Mouse (Mus musculus): ENCODE results near the gene Olfr921. TPM values are rescaled to one million over a fixed set of nuclear protein-coding genes. Genes with fewer than 3 reads are reported as not detected.

Olfr921 gene
- total RNA-seq (2017), result not detected in 2 replicates

GRCm38 (mm10) chr9:38772768-38773167 is at the start of gene Olfr921:
TSS of gene Olfr921 (plus strand) at chr9:38773068.
- ATAC-seq (replicated peaks in 1 of 2; ENCODE audit: insufficient read depth in 1 of 2, low FRiP score in 2 of 2, low TSS enrichment in 1 of 2, low read depth in 1 of 2, poor library complexity in 2 of 2, severe bottlenecking in 2 of 2), result no peak

GRCm38 (mm10) chr9:38724044-38724443 is 48.8 kb upstream of the Olfr921 start:
- peak; percentile 56 to 60; a peak in 2 of 4 replicates for ATAC-seq (replicated peaks in 1 of 2; ENCODE audit: insufficient read depth in 1 of 2, low FRiP score in 2 of 2, low TSS enrichment in 1 of 2, low read depth in 1 of 2, poor library complexity in 2 of 2, severe bottlenecking in 2 of 2)

DNA sequence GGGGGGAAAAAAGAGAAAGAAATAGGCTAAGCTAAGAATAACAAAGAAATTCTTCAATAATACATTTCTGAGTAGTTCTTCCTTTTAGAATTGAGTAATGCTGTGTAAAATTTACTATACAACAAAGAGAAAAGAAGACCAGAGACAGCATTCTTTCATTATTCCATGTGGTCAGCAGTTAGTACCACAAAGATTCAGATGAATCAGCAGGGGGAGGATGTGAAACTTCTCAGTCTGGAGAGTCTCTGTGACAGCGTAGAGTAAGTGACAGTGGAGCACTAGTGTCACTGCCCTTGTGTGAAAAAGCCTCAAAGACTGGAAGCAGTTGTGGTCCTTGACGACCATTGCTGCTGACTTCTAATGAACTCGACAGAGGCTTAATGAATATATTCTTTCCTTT is 44.6 kb upstream of the Olfr921 start:
- ATAC-seq (replicated peaks in 1 of 2; ENCODE audit: insufficient read depth in 1 of 2, low FRiP score in 2 of 2, low TSS enrichment in 1 of 2, low read depth in 1 of 2, poor library complexity in 2 of 2, severe bottlenecking in 2 of 2), result no peak; a peak in 1 of 4 replicates

- no peak for ATAC-seq (replicated peaks in 1 of 2; ENCODE audit: insufficient read depth in 1 of 2, low FRiP score in 2 of 2, low TSS enrichment in 1 of 2, low read depth in 1 of 2, poor library complexity in 2 of 2, severe bottlenecking in 2 of 2)
These were observed 31.5 kb upstream of the Olfr921 start for GRCm38 (mm10) chr9:38741408-38741807.

- no peak for ATAC-seq (replicated peaks in 1 of 2; ENCODE audit: insufficient read depth in 1 of 2, low FRiP score in 2 of 2, low TSS enrichment in 1 of 2, low read depth in 1 of 2, poor library complexity in 2 of 2, severe bottlenecking in 2 of 2)
These were observed 28.1 kb upstream of the Olfr921 start for GRCm38 (mm10) chr9:38744619-38745315.

GRCm38 (mm10) chr9:38751999-38752398 is 20.9 kb upstream of the Olfr921 start, which contains the start of gene Olfr920:
TSS of gene Olfr920 (plus strand) at chr9:38752299.
- ATAC-seq (replicated peaks in 1 of 2; ENCODE audit: insufficient read depth in 1 of 2, low FRiP score in 2 of 2, low TSS enrichment in 1 of 2, low read depth in 1 of 2, poor library complexity in 2 of 2, severe bottlenecking in 2 of 2), result no peak

DNA sequence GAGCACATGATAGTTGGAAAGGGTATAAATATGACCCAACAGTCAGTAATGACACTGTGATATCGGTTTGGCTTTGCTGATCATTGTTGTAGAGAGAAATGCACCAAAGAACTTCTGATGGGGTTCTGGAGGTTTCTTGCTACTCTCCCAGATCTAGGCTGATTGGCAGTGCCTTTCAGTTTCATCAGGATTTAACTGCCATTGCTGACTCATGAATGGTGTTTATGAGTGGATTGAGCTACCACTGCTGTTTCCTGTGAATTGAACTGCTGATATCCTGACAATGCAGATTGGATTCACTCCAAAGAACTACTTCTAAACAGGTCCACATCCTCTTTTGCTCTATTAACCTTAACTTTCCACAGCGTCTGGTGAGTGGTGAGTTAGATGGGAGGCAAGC is 19.8 kb downstream of the Olfr921 start:
- peak; percentile 64 to 85 for ATAC-seq (replicated peaks in 1 of 2; ENCODE audit: insufficient read depth in 1 of 2, low FRiP score in 2 of 2, low TSS enrichment in 1 of 2, low read depth in 1 of 2, poor library complexity in 2 of 2, severe bottlenecking in 2 of 2)

DNA sequence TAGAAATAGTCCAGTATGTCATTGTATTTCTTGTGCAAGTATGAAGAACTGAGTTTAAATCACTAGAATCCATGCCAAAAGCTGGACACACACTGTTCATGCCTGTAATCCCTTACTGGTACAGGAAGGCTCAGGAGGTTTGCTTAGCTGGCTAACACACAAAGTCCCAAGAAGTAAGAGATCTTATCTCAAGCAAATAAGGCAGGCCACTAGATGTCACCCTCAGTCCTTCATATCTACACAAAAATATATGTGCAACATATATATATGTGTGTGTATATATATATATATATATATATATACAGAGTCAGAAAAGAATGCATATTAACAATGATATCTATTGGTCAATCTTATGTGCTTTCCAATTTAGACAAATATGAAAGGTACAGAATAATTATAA is 32.8 kb downstream of the Olfr921 start:
- ATAC-seq (replicated peaks in 1 of 2; ENCODE audit: insufficient read depth in 1 of 2, low FRiP score in 2 of 2, low TSS enrichment in 1 of 2, low read depth in 1 of 2, poor library complexity in 2 of 2, severe bottlenecking in 2 of 2), result no peak

DNA sequence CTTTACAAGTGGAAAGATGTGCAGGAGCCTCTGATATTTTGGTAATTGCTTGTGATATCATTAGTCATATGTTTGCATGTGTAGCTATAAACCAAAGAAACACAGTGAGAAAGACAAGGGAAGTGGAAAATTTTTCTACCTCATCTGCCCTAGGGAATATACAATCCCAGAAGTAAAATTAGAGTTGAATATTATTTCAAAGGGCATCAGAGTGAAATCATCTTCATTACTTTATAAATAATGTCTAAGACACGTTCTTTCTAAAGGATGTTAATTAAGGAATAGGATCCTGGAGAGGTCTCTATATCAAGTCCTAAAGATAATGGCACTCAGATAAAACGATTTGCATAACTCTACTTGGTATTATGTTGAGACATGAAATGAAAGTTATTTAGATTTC is 41.4 kb downstream of the Olfr921 start, which contains the start of gene Olfr922:
Gene Olfr922 (plus strand): TSS at position 301 of the 400 bp plus-strand sequence.
- ATAC-seq (replicated peaks in 1 of 2; ENCODE audit: insufficient read depth in 1 of 2, low FRiP score in 2 of 2, low TSS enrichment in 1 of 2, low read depth in 1 of 2, poor library complexity in 2 of 2, severe bottlenecking in 2 of 2), result no peak

- ATAC-seq (replicated peaks in 1 of 2; ENCODE audit: insufficient read depth in 1 of 2, low FRiP score in 2 of 2, low TSS enrichment in 1 of 2, low read depth in 1 of 2, poor library complexity in 2 of 2, severe bottlenecking in 2 of 2), result peak; percentile 51 to 56; a peak in 3 of 4 replicates
These were observed 42.7 kb downstream of the Olfr921 start for GRCm38 (mm10) chr9:38815458-38815986.

- no peak for ATAC-seq (replicated peaks in 1 of 2; ENCODE audit: insufficient read depth in 1 of 2, low FRiP score in 2 of 2, low TSS enrichment in 1 of 2, low read depth in 1 of 2, poor library complexity in 2 of 2, severe bottlenecking in 2 of 2)
These were observed 53.4 kb downstream of the Olfr921 start, which contains the start of gene Olfr923 for GRCm38 (mm10) chr9:38826245-38826644. TSS of gene Olfr923 (plus strand) at chr9:38826545.

Other genes with a start within 250 kb of the Olfr921 start
- not detected in 2 replicates for gene Olfr910, start 235.2 kb upstream of the Olfr921 start, total RNA-seq (2017)
- gene Olfr912, start 192.9 kb upstream of the Olfr921 start, total RNA-seq (2017), result not detected in 2 replicates
- not detected in 2 replicates for gene Olfr913, start 180.3 kb upstream of the Olfr921 start, total RNA-seq (2017)
- not detected in 2 replicates for gene Olfr914, start 168.0 kb upstream of the Olfr921 start, total RNA-seq (2017)
- gene Olfr916, start 113.2 kb upstream of the Olfr921 start, total RNA-seq (2017), result not detected in 2 replicates
- gene Olfr917, start 107.2 kb upstream of the Olfr921 start, total RNA-seq (2017), result not detected in 2 replicates
- gene Olfr918, start 98.5 kb upstream of the Olfr921 start, total RNA-seq (2017), result not detected in 2 replicates
- not detected in 2 replicates for gene Olfr919, start 69.4 kb upstream of the Olfr921 start, total RNA-seq (2017)
- gene Vwa5a, start 54.8 kb upstream of the Olfr921 start, total RNA-seq (2017), result 50.0 and 74.2 TPM in 2 replicates
- gene Olfr920, start 20.8 kb upstream of the Olfr921 start, total RNA-seq (2017), result 0.75 and 1.2 TPM in 2 replicates
- gene Olfr922, start 41.5 kb downstream of the Olfr921 start, total RNA-seq (2017), result not detected in 2 replicates
- not detected in 2 replicates for gene Olfr923, start 53.5 kb downstream of the Olfr921 start, total RNA-seq (2017)
- not detected in 2 replicates for gene Olfr924, start 71.4 kb downstream of the Olfr921 start, total RNA-seq (2017)
- gene Olfr26, start 82.0 kb downstream of the Olfr921 start, total RNA-seq (2017), result not detected in 2 replicates
- not detected in 2 replicates for gene Olfr926, start 104.1 kb downstream of the Olfr921 start, total RNA-seq (2017)
- gene Olfr930, start 156.7 kb downstream of the Olfr921 start, total RNA-seq (2017), result not detected in 2 replicates
- gene Olfr933, start 199.2 kb downstream of the Olfr921 start, total RNA-seq (2017), result not detected in 2 replicates
- not detected in 2 replicates for gene Olfr934, start 215.2 kb downstream of the Olfr921 start, total RNA-seq (2017)
- not detected in 2 replicates for gene Olfr935, start 226.6 kb downstream of the Olfr921 start, total RNA-seq (2017)